Comparison of ENCODE assay signal across 10 mouse cellular contexts in genomic region chr3:20254566-20255479, GRCm38 (mm10). TPM values are rescaled to one million over a fixed set of nuclear protein-coding genes. Genes with fewer than 3 reads are reported as not detected.
DNase-seq lines count a peak whose midpoint lies in the region; ATAC-seq and TF ChIP-seq lines count a peak whose summit lies in the region.
"Had no signal": no experiment of that assay in that cellular context is flagged by ENCODE, and none has a peak within 500 bp of the region (broad histone marks: within the 10 kb centered on the region; RNA-seq: fewer than 3 reads in every experiment).

No protein-coding gene starts in this region.

- H3K4me3 ChIP-seq in kidney, adult 2 months (ENCODE audit: insufficient read depth, low read depth, low read length) = no peak overlapping the region
- H3K4me3 ChIP-seq in E14TG2a.4 (replicated peaks; ENCODE audit: low read length) = no peak overlapping the region
- no peak overlapping the region for H3K4me3 ChIP-seq in lung, postnatal 0 days (ENCODE audit: low read depth, low read length)
- H3K4me3 ChIP-seq: megakaryocyte, embryonic 14.5 days had no signal

- no peak overlapping the region for H3K9ac ChIP-seq in lung, postnatal 0 days (replicated peaks; ENCODE audit: low read depth)

- H3K9me3 ChIP-seq in E14TG2a.4 (ENCODE audit: low read length) = no peaks in the 10 kb centered on the region
- H3K9me3 ChIP-seq in lung, postnatal 0 days (ENCODE audit: low read length) = no peaks in the 10 kb centered on the region
- H3K9me3 ChIP-seq: megakaryocyte, embryonic 14.5 days had no signal

- TF ChIP-seq EP300 in lung, postnatal 0 days (IDR thresholded peaks at IDR 0.05) = no peak

- no peak overlapping the region for H3K4me2 ChIP-seq in lung, postnatal 0 days (replicated peaks; ENCODE audit: low read depth, low read length)

- no peak overlapping the region for H3K27ac ChIP-seq in kidney, adult 2 months (ENCODE audit: insufficient read depth, low read depth, low read length)
- no peak overlapping the region for H3K27ac ChIP-seq in lung, postnatal 0 days (ENCODE audit: low read length)

- ATAC-seq in lung, postnatal 0 days = peak; percentile 74
- ATAC-seq: inflammation-experienced regulatory T-cells, adult 6 months had no signal

- no peaks in the 10 kb centered on the region for H3K4me1 ChIP-seq in kidney, adult 2 months (ENCODE audit: control insufficient read depth, insufficient read depth, low read length)
- H3K4me1 ChIP-seq in E14TG2a.4 (replicated peaks; ENCODE audit: low read depth, low read length) = no peaks in the 10 kb centered on the region
- no peaks in the 10 kb centered on the region for H3K4me1 ChIP-seq in lung, postnatal 0 days (ENCODE audit: insufficient read depth, low read depth, low read length)

- no peaks in the 10 kb centered on the region for H3K36me3 ChIP-seq in kidney, adult 2 months (ENCODE audit: control insufficient read depth, insufficient read depth, low read length)
- no peaks in the 10 kb centered on the region for H3K36me3 ChIP-seq in E14TG2a.4 (ENCODE audit: insufficient read depth, low read length)
- H3K36me3 ChIP-seq in lung, postnatal 0 days (ENCODE audit: insufficient read depth, low read length) = no peaks in the 10 kb centered on the region

- no peak for TF ChIP-seq CTCF in kidney, adult 2 months (conservative IDR thresholded peaks at IDR 0.05; ENCODE audit: insufficient read depth, insufficient read length, low read depth, low read length)
- TF ChIP-seq CTCF in E14TG2a.4 (conservative IDR thresholded peaks at IDR 0.05; ENCODE audit: low read length) = 0 out of 2 replicates have a peak, but pooled peaks have one; percentile 21
- TF ChIP-seq CTCF in lung, postnatal 0 days (IDR thresholded peaks at IDR 0.05) = peak; percentile 75

- no peak for TF ChIP-seq POLR2A in kidney, adult 2 months (IDR thresholded peaks at IDR 0.05; ENCODE audit: low read depth, low read length)

- WGBS in kidney, adult 2 months = 34% methylated on average over 9 of the region's 9 CpGs
- WGBS in lung, postnatal 0 days = 16% methylated on average over 9 of the region's 9 CpGs

- H3K27me3 ChIP-seq in kidney, adult 2 months (replicated peaks; ENCODE audit: control insufficient read depth, insufficient read depth, low read length) = no peaks in the 10 kb centered on the region; the same call in 1 of the 2 replicates
- H3K27me3 ChIP-seq in E14TG2a.4 (ENCODE audit: insufficient read depth, low read length) = no peaks in the 10 kb centered on the region
- no peaks in the 10 kb centered on the region for H3K27me3 ChIP-seq in lung, postnatal 0 days (replicated peaks; ENCODE audit: insufficient read depth, low read length)
- H3K27me3 ChIP-seq: megakaryocyte, embryonic 14.5 days had no signal

- peak; percentile 3 for DNase-seq in kidney, adult 2 months
- DNase-seq in kidney, postnatal 25 days = no peak
- peak; percentile 26 for DNase-seq in brain, adult 2 months (ENCODE audit: low read depth, low spot score)
- peak; percentile 69 for DNase-seq in lung, postnatal 0 days (ENCODE audit: low spot score)
- no peak for DNase-seq in spleen, postnatal 36 days (ENCODE audit: low spot score in 2 of 2)
- DNase-seq in thymus, postnatal 0 days (ENCODE audit: low spot score) = no peak
- DNase-seq in cerebellum, adult 18-20 months = no peak

RNA-seq across cellular contexts. Expression of gene Cpa3, which starts 12.8 kb away (rescaled TPM):
- polyA plus RNA-seq in kidney, adult 2 months (2012; rRNA removed) = 0.15 and 0.34 TPM in 2 replicates
- 5.6 and 5.9 TPM in 2 replicates for polyA plus RNA-seq in lung, postnatal 0 days (2015; fragmentation: Nextera tagmentation; extraction: Ambion mirVana)
- 32.4 and 35.9 TPM in 2 replicates for polyA plus RNA-seq in thymus, postnatal 0 days (2015; fragmentation: Nextera tagmentation; extraction: Ambion mirVana)

RNA-seq across cellular contexts. Expression of gene Cpb1, which starts 20.7 kb away (rescaled TPM):
- 0.05 TPM in 1 of 2 replicates, not detected in the other for polyA plus RNA-seq in kidney, adult 2 months (2012; rRNA removed)
- 1.3 and 1.4 TPM in 2 replicates for polyA plus RNA-seq in lung, postnatal 0 days (2015; fragmentation: Nextera tagmentation; extraction: Ambion mirVana)
- 0.22 and 0.25 TPM in 2 replicates for polyA plus RNA-seq in thymus, postnatal 0 days (2015; fragmentation: Nextera tagmentation; extraction: Ambion mirVana)
- polyA plus RNA-seq: inflammation-experienced regulatory T-cells, adult 6 months had no signal

Comparison
In these comparisons a context has a peak if more than half of its experiments do, and no peak if none do; other contexts are left out.
1. DNase-seq: peak in kidney, adult 2 months (single experiment), brain, adult 2 months (single experiment) and lung, postnatal 0 days (single experiment); none in kidney, postnatal 25 days (0 of 2), spleen, postnatal 36 days (0 of 2), thymus, postnatal 0 days (single experiment) and cerebellum, adult 18-20 months (0 of 2).